Mouse (Mus musculus) lung, postnatal 0 days (tissue): ENCODE measurements at regions not wholly inside any gene's neighbourhood (a gene's known extent, or its start where the extent isn't known, plus 50 kb on each side); places are given as distances from the start of the nearest gene placed in this dataset.
A peak's percentile ranks its signal among the peaks of the same experiment; 100 is the strongest.

Experiments used
- CTCF ChIP-seq: IDR thresholded peaks from 2 replicates; pipeline ENCODE4 v1.5.1; 2016; ENCODE audit warnings: antibody characterized with exemption, mild to moderate bottlenecking
- EP300 ChIP-seq: IDR thresholded peaks from 2 replicates; pipeline ENCODE4 v1.6.1; 2016; ENCODE audit warnings: antibody characterized with exemption, mild to moderate bottlenecking, control low read depth

- TF ChIP-seq CTCF (no peak), EP300 (peak; percentile 16; the same call in 1 of the 2 replicates)
Measured at GRCm38 (mm10) chr14:103962303-103962881, 118.2 kb upstream of the Ednrb start.
